Mouse (Mus musculus) cortical plate, adult 2 months (tissue): ENCODE measurements around the gene Vegfd.

Experiments used
- CTCF ChIP-seq: fragments of 200-500 bp; IDR thresholded peaks from 2 replicates; pipeline ENCODE4 v1.5.1; 2011; ENCODE audit warnings: mild to moderate bottlenecking, control low read depth, low read length; ENCODE audit not compliant: insufficient read depth; ENCODE audit errors: extremely low read depth
- POLR2A ChIP-seq: fragments of 200-500 bp; IDR thresholded peaks from 2 replicates; pipeline ENCODE4 v1.6.1; 2011; ENCODE audit warnings: mild to moderate bottlenecking, low read length, control low read depth; ENCODE audit not compliant: insufficient read depth; ENCODE audit errors: extremely low read depth

- TF ChIP-seq CTCF, result no peak
- no peak for TF ChIP-seq POLR2A
Measured at GRCm38 (mm10) chrX:164431541-164431940, 58.4 kb downstream of the Vegfd start.
